Mouse (Mus musculus): ENCODE results near the gene Aldh1l1.

Gene Aldh1l1

GRCm38 (mm10) chr6:90550161-90550912, 64.1 kb downstream of the Aldh1l1 start:
- peak; percentile 51 for DNase-seq (ENCODE audit: low spot score)

DNA sequence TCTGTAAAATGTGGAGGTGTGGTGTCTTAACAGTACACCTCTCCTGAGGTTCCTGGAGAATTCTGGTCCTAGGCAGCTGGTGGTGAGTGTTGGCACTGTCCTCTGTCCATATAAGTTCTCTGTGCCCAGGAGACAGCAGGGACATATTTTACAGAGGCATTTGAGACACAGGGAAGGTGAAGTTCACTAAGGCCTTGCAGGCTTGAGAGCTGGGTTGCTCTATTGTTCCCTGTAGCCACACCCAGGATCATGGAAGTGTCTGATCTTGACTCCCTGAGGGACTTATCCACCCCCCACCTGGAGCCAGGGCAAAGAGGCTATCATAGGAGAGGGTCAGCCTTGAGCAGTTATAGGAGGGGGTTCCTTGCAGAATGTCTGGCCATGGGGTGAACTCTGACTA, 65.0 kb downstream of the Aldh1l1 start:
- DNase-seq (ENCODE audit: low spot score) = no peak

GRCm38 (mm10) chr6:90553197-90553596, 67.0 kb downstream of the Aldh1l1 start:
- DNase-seq (ENCODE audit: low spot score) = no peak

GRCm38 (mm10) chr6:90553682-90554081, 67.5 kb downstream of the Aldh1l1 start:
- no peak for DNase-seq (ENCODE audit: low spot score)

DNA sequence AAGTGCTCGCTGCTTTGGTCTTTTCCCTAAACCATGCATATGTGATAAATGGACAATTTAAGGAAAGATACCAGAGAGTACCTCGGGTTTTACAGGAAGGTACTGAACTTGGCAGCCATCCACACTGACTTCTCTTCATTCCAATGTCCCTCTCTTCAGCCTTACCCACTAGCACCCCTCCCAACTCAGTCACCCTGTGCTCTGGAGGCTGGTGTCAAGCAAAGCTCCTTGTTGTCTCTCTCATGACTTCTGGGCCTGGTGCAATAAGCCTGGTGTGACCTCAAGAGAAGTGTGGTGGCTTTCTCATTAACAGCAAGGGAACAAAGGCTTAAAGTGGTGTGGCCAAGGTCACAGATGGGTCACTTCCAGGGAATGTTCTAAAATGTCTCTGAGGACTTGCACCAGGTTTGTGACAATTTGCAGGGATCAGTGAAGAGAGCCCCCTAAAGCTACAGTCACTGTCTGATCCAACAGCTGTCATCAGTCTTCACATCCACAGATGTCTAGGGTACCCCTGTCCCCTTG, 70.4 kb downstream of the Aldh1l1 start:
- DNase-seq (ENCODE audit: low spot score) = no peak

DNA sequence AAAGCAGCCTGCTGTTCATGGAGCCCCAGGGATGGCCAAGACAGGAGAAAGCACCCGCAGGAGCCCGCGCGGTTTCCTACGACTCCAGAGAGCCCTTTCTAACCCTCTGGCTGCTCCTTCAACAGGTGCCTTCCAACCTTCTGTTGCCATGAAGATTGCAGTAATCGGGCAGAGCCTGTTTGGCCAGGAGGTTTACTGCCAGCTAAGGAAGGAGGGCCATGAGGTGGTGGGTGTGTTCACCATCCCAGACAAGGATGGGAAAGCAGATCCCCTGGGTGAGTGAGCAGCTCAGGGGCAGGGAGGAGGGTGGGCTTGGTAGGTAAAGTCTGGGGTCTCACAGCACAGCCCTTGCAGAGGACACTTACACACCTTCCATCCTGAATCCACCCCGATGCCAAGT, 70.8 kb downstream of the Aldh1l1 start:
- DNase-seq (ENCODE audit: low spot score) = no peak

DNA sequence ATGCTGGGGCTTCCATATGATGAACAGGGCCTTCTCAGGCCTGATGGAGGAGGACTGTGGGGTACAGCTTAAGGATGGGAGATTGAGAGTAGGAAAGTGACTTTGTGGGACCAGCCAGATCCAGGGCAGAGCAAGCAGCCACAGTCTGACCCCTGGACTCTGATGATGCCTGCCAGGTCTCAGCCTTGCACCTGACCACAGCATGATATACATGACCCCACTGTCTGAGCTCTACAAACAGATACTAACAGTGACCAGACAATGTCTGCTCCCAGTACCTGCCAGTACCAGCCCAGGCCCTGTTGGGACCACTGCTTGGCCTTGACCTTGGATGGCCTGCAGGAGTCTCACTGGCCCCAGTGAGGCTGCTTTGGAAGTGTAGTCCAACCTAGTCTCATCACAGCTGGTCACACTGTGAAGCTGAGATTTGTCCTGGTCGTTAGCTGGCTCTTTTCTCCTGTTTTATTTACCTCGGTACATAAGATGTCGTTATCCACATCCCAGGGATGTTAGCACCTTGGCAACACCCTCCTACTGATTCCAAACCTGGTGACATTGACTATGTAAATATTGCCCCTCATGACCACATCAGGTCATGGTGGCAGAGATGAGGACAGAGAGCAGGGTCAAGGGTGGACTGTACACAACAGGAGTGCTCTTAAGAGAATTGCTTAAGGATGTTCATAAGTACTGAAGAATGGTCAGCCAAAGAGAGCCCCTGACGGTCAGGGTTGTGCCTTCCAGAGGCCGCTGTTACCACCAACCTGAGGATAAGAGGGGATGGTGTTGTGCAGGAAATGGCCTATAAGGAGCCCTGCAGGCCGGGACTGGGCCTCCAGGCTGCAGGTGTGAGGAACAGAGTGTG, 71.8 kb downstream of the Aldh1l1 start:
- DNase-seq (ENCODE audit: low spot score) = no peak

DNA sequence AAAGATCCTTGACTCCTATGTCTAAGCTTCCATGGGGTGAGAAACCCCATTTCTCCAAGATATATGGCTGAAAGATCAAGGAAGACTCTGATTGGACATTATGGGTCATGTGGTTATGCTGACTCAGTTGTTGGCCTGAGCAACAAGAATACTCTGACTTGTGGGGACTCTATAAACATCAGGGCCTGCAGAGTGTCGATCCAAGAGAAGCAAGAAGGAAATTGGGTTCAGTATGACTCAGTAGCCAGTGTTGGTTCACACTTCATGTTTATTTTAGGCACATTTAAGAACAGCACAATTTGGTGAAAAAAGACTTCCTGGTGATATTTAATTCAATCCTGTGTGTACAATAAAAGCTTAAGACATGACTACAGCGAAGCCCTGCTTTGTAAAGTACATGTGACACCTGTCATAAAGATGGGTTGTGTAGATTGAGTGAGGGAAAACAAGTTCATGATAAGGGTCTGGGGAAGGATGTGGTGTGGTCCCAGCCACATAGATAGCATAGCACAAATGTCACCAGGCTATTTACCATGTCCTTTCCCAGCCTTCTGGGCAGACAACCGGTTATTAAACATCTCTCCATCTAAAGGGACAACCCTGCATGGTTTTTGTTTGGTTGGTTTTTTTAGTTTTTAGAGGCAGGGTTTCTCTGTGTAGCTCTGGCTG, 74.3 kb downstream of the Aldh1l1 start:
- DNase-seq (ENCODE audit: low spot score) = no peak

DNA sequence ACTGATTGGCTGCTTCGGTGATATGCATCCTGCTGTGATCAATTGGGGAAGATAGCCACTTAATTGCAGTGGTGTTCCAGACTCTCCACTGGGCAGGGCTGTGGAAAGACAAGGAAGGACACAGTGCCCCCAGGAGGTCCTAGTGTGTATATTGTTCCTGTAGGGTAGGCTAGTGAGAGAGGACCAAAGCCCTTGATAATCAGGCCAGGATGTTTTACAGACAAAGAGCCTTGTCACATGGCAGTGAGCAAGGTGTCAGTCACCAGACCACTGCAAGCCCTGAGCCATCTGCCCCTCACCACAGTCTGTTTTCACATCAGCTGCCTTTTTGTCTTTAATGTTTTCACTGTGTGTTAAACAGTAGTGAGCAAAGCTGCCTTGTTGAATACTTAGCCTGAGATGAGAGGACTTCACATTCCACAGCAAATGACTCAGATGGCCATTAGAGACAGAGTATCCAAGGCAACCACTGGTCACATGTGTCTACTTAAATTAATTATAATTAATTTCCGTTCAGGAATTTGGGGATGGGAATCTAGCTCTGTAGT, 75.1 kb downstream of the Aldh1l1 start:
- DNase-seq (ENCODE audit: low spot score) = no peak

DNA sequence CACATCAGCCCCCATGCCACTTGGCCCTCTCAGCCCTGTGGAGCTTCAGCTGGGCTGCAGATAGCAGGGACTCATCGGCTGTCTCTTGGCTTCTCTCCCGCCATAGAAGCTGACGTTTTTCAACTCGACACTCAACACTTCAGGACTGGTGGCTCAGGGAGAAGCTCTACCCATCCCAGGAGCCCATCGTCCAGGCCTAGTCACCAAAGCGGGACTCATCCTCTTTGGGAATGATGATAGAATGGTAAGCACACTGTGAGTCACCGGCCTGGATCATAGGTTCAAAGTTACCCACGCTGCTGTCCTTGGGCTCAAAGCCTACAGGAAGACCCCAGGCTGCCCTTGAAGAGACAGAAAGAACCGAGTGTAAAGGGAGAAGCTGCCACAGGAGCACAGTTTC, 78.0 kb downstream of the Aldh1l1 start:
- no peak for DNase-seq (ENCODE audit: low spot score)

GRCm38 (mm10) chr6:90565357-90566215, 79.4 kb downstream of the Aldh1l1 start:
- no peak for DNase-seq (ENCODE audit: low spot score)

- no peak for DNase-seq (ENCODE audit: low spot score)
Measured at GRCm38 (mm10) chr6:90567486-90567885, 81.3 kb downstream of the Aldh1l1 start.

DNA sequence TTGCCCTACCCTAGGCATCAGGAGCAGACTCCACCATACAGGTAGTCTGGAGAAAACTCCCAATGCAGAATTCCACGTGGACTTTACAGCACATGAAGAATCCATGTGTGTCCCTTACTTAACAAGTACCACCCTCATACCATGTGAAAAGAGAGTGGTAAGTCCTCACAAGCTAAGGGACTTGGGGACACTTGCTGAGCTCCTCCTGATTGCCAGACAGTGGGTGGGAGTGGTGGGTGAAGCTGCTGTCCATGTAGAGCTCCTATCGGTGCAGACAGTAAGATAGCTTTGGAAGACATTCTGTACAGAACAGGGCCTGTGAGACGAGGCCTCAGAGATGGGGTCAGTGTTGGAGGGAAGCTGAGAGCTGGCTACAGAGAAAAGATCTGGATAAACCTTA, 81.7 kb downstream of the Aldh1l1 start:
- DNase-seq (ENCODE audit: low spot score) = no peak

- no peak for DNase-seq (ENCODE audit: low spot score)
Measured at GRCm38 (mm10) chr6:90568721-90569120, 82.5 kb downstream of the Aldh1l1 start.

DNA sequence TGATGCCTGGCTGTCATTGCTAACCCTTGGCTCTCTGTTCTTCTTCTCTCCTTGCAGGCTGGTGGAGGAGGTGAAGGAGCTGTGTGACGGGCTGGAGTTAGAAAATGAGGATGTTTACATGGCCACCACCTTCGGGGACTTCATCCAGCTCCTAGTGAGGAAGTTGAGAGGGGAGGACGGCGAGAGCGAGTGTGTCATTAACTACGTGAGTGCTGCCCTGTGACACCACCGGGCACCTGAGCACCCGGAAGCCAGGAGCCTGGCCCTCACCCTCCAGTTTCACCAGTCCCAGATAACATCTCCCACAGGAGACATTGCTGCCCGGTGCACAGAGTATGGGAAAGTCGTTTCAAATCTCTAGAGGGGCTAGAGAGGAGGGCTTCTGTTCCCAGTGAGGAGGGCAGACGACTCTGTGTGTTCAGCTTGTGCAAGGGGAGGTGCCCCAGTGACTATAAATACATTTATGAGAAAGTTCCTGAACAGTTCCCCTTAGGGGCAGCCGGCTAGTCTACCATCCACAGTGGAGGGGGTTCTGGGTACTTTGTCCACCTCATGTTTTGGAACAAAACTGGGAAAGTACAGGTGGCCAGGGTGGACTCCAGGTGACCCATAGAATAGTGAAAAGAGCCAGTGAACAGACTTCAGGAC, 83.6 kb downstream of the Aldh1l1 start:
- DNase-seq (ENCODE audit: low spot score) = no peak

GRCm38 (mm10) chr6:90570392-90570791, 84.2 kb downstream of the Aldh1l1 start:
- no peak for DNase-seq (ENCODE audit: low spot score)

DNA sequence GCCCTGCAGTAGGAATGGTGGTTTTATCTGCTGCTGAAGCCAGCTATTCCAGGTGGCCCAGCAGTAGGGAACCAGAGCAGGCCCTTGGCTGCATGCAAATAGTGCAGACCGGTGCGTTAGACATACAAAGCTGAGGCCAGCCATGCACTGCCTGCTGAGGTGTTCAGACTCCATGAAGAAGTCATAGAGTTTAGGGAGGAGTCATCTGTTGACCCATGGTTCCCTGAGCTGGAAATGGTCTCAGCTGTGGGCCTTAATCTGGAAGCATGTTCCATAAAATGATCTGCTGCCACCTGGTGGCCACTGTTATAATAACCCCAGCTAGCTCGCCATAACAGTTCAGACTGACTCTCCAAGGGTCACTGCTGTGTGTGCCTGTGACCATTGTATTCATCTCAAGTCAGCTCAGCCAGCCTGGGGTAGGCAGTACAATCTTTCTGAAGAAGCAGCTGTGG, 89.1 kb downstream of the Aldh1l1 start:
- DNase-seq (ENCODE audit: low spot score) = peak; percentile 77

GRCm38 (mm10) chr6:90578174-90578573, 91.9 kb downstream of the Aldh1l1 start:
- no peak for DNase-seq (ENCODE audit: low spot score)

DNA sequence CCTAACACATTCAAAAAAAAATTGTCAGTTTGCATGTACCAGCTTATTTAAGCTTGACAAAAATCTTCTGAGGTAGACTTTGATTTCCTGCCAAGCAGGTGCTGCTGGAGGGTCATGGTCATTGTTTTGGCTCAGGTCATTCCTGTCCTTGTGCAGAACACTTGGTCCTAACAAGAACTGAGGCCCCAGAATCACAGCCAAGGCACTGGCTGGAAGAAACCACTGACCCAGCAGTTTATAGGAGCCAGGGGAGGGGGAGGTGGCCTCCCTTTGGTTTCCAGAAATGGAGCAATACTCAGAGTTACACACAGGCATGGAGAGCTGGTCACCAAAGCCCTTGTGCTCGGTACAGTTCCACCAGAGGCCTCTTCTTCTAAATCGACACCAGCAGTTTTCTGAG, 96.1 kb downstream of the Aldh1l1 start:
- DNase-seq (ENCODE audit: low spot score) = no peak

GRCm38 (mm10) chr6:90588113-90588512, 101.9 kb downstream of the Aldh1l1 start:
- DNase-seq (ENCODE audit: low spot score) = no peak

GRCm38 (mm10) chr6:90590707-90591106, 104.5 kb downstream of the Aldh1l1 start:
- DNase-seq (ENCODE audit: low spot score) = no peak
